Mouse (Mus musculus) fat pad, adult 2 months (tissue): ENCODE data around the gene Lrch4.

ENCODE experiments used
- DNase-seq: peaks from one replicate; pipeline ENCODE4 v3.0.0-alpha.2; 2011; ENCODE audit warnings: low read depth, low spot score; ENCODE audit errors: extremely low read depth

The Lrch4 gene

GRCm38 (mm10) chr5:137628498-137629305 lies at the start of gene Lrch4, which contains the start of the genes Fbxo24 and Gm20605:
Gene Lrch4, plus strand, starts transcription at chr5:137629121.
Gene Fbxo24, minus strand, starts transcription at chr5:137629002.
Gene Gm20605, plus strand, starts transcription at chr5:137629175.
- DNase-seq: peak; percentile 97

- no peak for DNase-seq
These were observed 48.7 kb upstream of the Lrch4 start for GRCm38 (mm10) chr5:137580246-137580645.

- DNase-seq: no peak
These were observed 46.2 kb upstream of the Lrch4 start for GRCm38 (mm10) chr5:137582702-137583101.

- no peak for DNase-seq
These were observed 45.2 kb upstream of the Lrch4 start for GRCm38 (mm10) chr5:137583670-137584169.

GRCm38 (mm10) chr5:137584976-137585375 lies 43.9 kb upstream of the Lrch4 start:
- no peak for DNase-seq

- no peak for DNase-seq
These were observed 38.4 kb upstream of the Lrch4 start for GRCm38 (mm10) chr5:137590507-137590906.

- no peak for DNase-seq
These were observed 33.0 kb upstream of the Lrch4 start for GRCm38 (mm10) chr5:137595921-137596320.

GRCm38 (mm10) chr5:137596601-137597261 lies 32.2 kb upstream of the Lrch4 start:
- DNase-seq: no peak

- DNase-seq: no peak
These were observed 31.3 kb upstream of the Lrch4 start for GRCm38 (mm10) chr5:137597625-137598024.

GRCm38 (mm10) chr5:137598100-137598826 lies 30.7 kb upstream of the Lrch4 start:
- no peak for DNase-seq

GRCm38 (mm10) chr5:137599600-137599999 lies 29.3 kb upstream of the Lrch4 start:
- DNase-seq: no peak

- DNase-seq: no peak
These were observed 28.7 kb upstream of the Lrch4 start for GRCm38 (mm10) chr5:137600281-137600618.

- peak; percentile 100 for DNase-seq
These were observed 28.1 kb upstream of the Lrch4 start, which contains the start of gene Mospd3 for GRCm38 (mm10) chr5:137600619-137601364. Gene Mospd3, minus strand, starts transcription at chr5:137601058.

- DNase-seq: no peak
These were observed 27.6 kb upstream of the Lrch4 start for GRCm38 (mm10) chr5:137601365-137601729.

- DNase-seq: no peak
These were observed 20.9 kb upstream of the Lrch4 start for GRCm38 (mm10) chr5:137607860-137608653.

- DNase-seq: no peak
These were observed 20.2 kb upstream of the Lrch4 start for GRCm38 (mm10) chr5:137608654-137609190.

- DNase-seq: no peak
These were observed 19.6 kb upstream of the Lrch4 start for GRCm38 (mm10) chr5:137609292-137609691.

GRCm38 (mm10) chr5:137610056-137610455 lies 18.9 kb upstream of the Lrch4 start:
- DNase-seq: no peak

- DNase-seq: no peak
These were observed 18.2 kb upstream of the Lrch4 start for GRCm38 (mm10) chr5:137610548-137611244.
